Mouse (Mus musculus) spleen, adult 2 months (tissue): ENCODE data around the gene Mmp9.

Source experiments
- CTCF ChIP-seq: fragments of 200-500 bp; IDR thresholded peaks from 2 replicates; pipeline ENCODE4 v1.5.1; 2011; ENCODE audit warnings: mild to moderate bottlenecking, inconsistent platforms; ENCODE audit not compliant: insufficient read depth, insufficient read length, insufficient replicate concordance; ENCODE audit errors: extremely low read depth
- POLR2A ChIP-seq: fragments of 200-500 bp; IDR thresholded peaks from 2 replicates; pipeline ENCODE4 v1.6.1; 2011; ENCODE audit warnings: low read depth, low read length, inconsistent platforms

GRCm38 (mm10) chr2:164970631-164971196, 30.1 kb downstream of the Mmp9 start:
- TF ChIP-seq POLR2A, result no peak
- TF ChIP-seq CTCF, result no peak
